ENCODE assay signal across 27 mouse cellular contexts in the genomic region with DNA sequence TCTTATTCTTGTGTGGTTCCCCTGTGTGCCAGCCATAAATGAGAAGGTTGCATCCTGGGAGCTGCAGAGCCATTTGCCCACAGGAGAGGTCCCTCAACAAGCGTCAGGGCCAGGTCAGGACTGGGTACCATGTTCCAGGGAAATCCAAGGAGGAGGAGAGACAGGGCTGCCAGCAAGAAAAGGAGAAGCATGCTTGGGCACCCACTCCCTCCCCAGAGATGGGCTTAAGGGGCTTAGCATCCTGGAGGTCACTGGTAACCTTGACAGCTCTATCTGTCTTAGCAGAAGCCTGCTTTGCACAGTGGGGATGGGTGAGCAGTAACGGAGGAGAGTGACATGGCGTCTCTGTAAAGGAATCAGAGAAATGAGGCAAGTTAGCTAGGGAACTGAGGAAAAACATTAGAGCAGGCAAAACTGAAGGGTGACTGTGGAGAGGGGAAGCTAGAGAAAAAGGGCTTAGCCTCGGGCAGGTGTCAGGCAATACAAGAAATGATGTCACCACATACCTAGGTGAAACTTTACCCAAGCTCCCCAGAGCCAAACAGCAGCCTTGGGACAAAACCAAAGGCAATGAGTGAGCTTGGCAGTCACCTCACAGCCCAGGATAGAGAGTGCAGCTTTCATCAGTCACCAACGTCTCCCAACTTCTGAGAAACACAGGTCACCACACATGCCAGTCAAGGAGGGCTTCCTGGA. TPM values are rescaled to one million over a fixed set of nuclear protein-coding genes. Genes with fewer than 3 reads are reported as not detected.
DNase-seq lines count a peak whose midpoint lies in the region; ATAC-seq and TF ChIP-seq lines count a peak whose summit lies in the region.
"Had no signal": no experiment of that assay in that cellular context is flagged by ENCODE, and none has a peak within 500 bp of the region (broad histone marks: within the 10 kb centered on the region; RNA-seq: fewer than 3 reads in every experiment).

No protein-coding gene starts in this region.

- H3K27ac ChIP-seq in gastrocnemius, adult 2 months, result peak overlapping the region; percentile 28; the same call in 1 of the 2 replicates
- no peak overlapping the region for H3K27ac ChIP-seq in liver, postnatal 0 days (ENCODE audit: low read depth)
- H3K27ac ChIP-seq: heart, adult 2 months; heart, embryonic 13.5 days; hindbrain, embryonic 14.5 days; kidney, postnatal 0 days; limb, embryonic 15.5 days had no signal

- intact Hi-C loops in gastrocnemius, adult 2 months (cut with DNase I), result no loop called here
- intact Hi-C loops in gastrocnemius, postnatal 14 days (cut with DNase I; ENCODE audit: low total_unique reads), result no loop called here

- no peak for TF ChIP-seq EP300 in liver, postnatal 0 days (IDR thresholded peaks at IDR 0.05; ENCODE audit: low read depth)

- H3K9me3 ChIP-seq in liver, postnatal 0 days (ENCODE audit: low read length), result no peaks in the 10 kb centered on the region
- H3K9me3 ChIP-seq: G1E; limb, embryonic 15.5 days had no signal

- H3K4me2 ChIP-seq in liver, postnatal 0 days (ENCODE audit: low read depth, low read length), result no peak overlapping the region
- H3K4me2 ChIP-seq: heart, embryonic 13.5 days; hindbrain, embryonic 14.5 days; limb, embryonic 15.5 days; midbrain, embryonic 11.5 days had no signal

- peak; percentile 36 for DNase-seq in gastrocnemius, adult 2 months
- DNase-seq in gastrocnemius, postnatal 14 days, result no peak
- DNase-seq in liver, postnatal 0 days, result peak; percentile 7
- DNase-seq in liver, result no peak
- peak; percentile 44 for DNase-seq in retina, postnatal 7 days (ENCODE audit: low read depth, low spot score)
- DNase-seq in frontal cortex, postnatal 14 days (ENCODE audit: low spot score in 2 of 2), result no peak
- no peak for DNase-seq in kidney, adult 9 months
- DNase-seq: adrenal gland, adult 8-10 months; cerebellum, adult 2 months; cerebellum, postnatal 14 days; gastrocnemius, postnatal 10 days; heart, adult 2 months; heart, postnatal 10 days; kidney, adult 2 months; kidney, postnatal 4 days; layer of hippocampus, postnatal 36 days; left cerebral cortex, postnatal 4 days; lung, postnatal 36 days; right cerebral cortex, postnatal 25 days had no signal

- ATAC-seq in liver, postnatal 0 days, result no peak
- ATAC-seq: forebrain, embryonic 14.5 days; midbrain, embryonic 16.5 days had no signal

- WGBS in liver, postnatal 0 days (ENCODE audit: insufficient replicate concordance), result 41% methylated on average over 5 of the region's 5 CpGs

- H3K4me3 ChIP-seq in gastrocnemius, adult 2 months, result no peak overlapping the region
- H3K4me3 ChIP-seq in liver, postnatal 0 days (ENCODE audit: low read depth, low read length), result no peak overlapping the region
- H3K4me3 ChIP-seq: heart, adult 2 months; heart, embryonic 13.5 days; limb, embryonic 15.5 days had no signal

- H3K4me1 ChIP-seq in liver, postnatal 0 days (ENCODE audit: insufficient read depth), result no peaks in the 10 kb centered on the region
- H3K4me1 ChIP-seq: heart, embryonic 13.5 days; limb, embryonic 15.5 days had no signal

- H3K27me3 ChIP-seq in liver, postnatal 0 days (ENCODE audit: insufficient read depth, low read length), result no peaks in the 10 kb centered on the region
- H3K27me3 ChIP-seq: limb, embryonic 15.5 days had no signal

- TF ChIP-seq CTCF in gastrocnemius, adult 2 months (IDR thresholded peaks at IDR 0.05), result no peak
- no peak for TF ChIP-seq CTCF in liver, postnatal 0 days (IDR thresholded peaks at IDR 0.05; ENCODE audit: low read depth)

- H3K9ac ChIP-seq in liver, postnatal 0 days (replicated peaks), result no peak overlapping the region
- H3K9ac ChIP-seq: heart, embryonic 13.5 days; hindbrain, embryonic 14.5 days; limb, embryonic 15.5 days had no signal

- H3K36me3 ChIP-seq in liver, postnatal 0 days (replicated peaks; ENCODE audit: insufficient read depth, low read length), result no peaks in the 10 kb centered on the region
- H3K36me3 ChIP-seq: G1E; heart, embryonic 13.5 days; limb, embryonic 15.5 days had no signal

RNA-seq across cellular contexts. Expression of a gene that starts 19.0 kb away (rescaled TPM):
- total RNA-seq in gastrocnemius, adult 2 months (2021), result 10 to 100 TPM; 46.2 to 48.3 TPM
- 10 to 100 TPM; 43.7 to 45.0 TPM for total RNA-seq in gastrocnemius, postnatal 14 days (2021)
- 1.6 and 1.7 TPM in 2 replicates for polyA plus RNA-seq in liver, postnatal 0 days (2015; fragmentation: Nextera tagmentation; extraction: Ambion mirVana)

RNA-seq across cellular contexts. Expression of a gene that starts 29.4 kb away (rescaled TPM):
- 10 to 100 TPM; 10.5 to 10.9 TPM for total RNA-seq in gastrocnemius, adult 2 months (2021)
- total RNA-seq in gastrocnemius, postnatal 14 days (2021), result 1 to 10 TPM; 7.6 to 7.7 TPM
- 1.7 TPM in 2 replicates for polyA plus RNA-seq in liver, postnatal 0 days (2015; fragmentation: Nextera tagmentation; extraction: Ambion mirVana)

RNA-seq across cellular contexts. Expression of a gene that starts 36.4 kb away (rescaled TPM):
- total RNA-seq in gastrocnemius, adult 2 months (2021), result 100 to 1,000 TPM; 135 to 160 TPM
- 100 to 1,000 TPM; 130 to 143 TPM for total RNA-seq in gastrocnemius, postnatal 14 days (2021)
- 264 and 278 TPM in 2 replicates for polyA plus RNA-seq in liver, postnatal 0 days (2015; fragmentation: Nextera tagmentation; extraction: Ambion mirVana)

RNA-seq across cellular contexts. Expression of a gene that starts 36.5 kb away (rescaled TPM):
- total RNA-seq in gastrocnemius, adult 2 months (2021), result 1 to 10 TPM; 1.9 to 2.7 TPM
- 1 to 10 TPM; 1.8 to 2.2 TPM for total RNA-seq in gastrocnemius, postnatal 14 days (2021)
- 0.50 and 0.62 TPM in 2 replicates for polyA plus RNA-seq in liver, postnatal 0 days (2015; fragmentation: Nextera tagmentation; extraction: Ambion mirVana)

Comparison
In these comparisons a context has a peak if more than half of its experiments do, and no peak if none do; other contexts are left out.
1. DNase-seq: peak in gastrocnemius, adult 2 months (single experiment), liver, postnatal 0 days (single experiment) and retina, postnatal 7 days (single experiment); none in gastrocnemius, postnatal 14 days (single experiment), liver (single experiment), frontal cortex, postnatal 14 days (0 of 2) and kidney, adult 9 months (single experiment).